Mouse (Mus musculus): ENCODE measurements at regions not wholly inside any gene's neighbourhood (a gene's known extent, or its start where the extent isn't known, plus 50 kb on each side); places are given as distances from the start of the nearest gene placed in this dataset.
A peak's percentile ranks its signal among the peaks of the same experiment; 100 is the strongest.

GRCm38 (mm10) chr14:58356824-58357223, 286.5 kb downstream of the Fgf9 start:
- ATAC-seq (replicated peaks; ENCODE audit: low FRiP score, low read depth) (no peak), DNase-seq (ENCODE audit: low spot score) (no peak)
- H3K27me3 ChIP-seq (ENCODE audit: insufficient read depth, low read length): no peaks in the 10 kb centered on the region
- H3K27ac ChIP-seq: no peak overlapping the region
- 92% methylated on average over 2 of the region's 2 CpGs for WGBS
- no peak overlapping the region for H3K9ac ChIP-seq (ENCODE audit: low read depth, low read length)
- H3K4me1 ChIP-seq (replicated peaks; ENCODE audit: insufficient read depth, low read length): no peaks in the 10 kb centered on the region
- H3K4me3 ChIP-seq (replicated peaks; ENCODE audit: low read depth, low read length): no peak overlapping the region
- no peaks in the 10 kb centered on the region for H3K9me3 ChIP-seq (replicated peaks; ENCODE audit: low read length)
- H3K36me3 ChIP-seq (ENCODE audit: insufficient read depth, low read length): no peaks in the 10 kb centered on the region
- H3K4me2 ChIP-seq (ENCODE audit: low read length): no peak overlapping the region
- TF ChIP-seq CTCF (IDR thresholded peaks at IDR 0.05; ENCODE audit: low read depth): no peak

GRCm38 (mm10) chr14:58352986-58353385, 282.6 kb downstream of the Fgf9 start:
- DNase-seq (ENCODE audit: low spot score) (no peak), ATAC-seq (replicated peaks; ENCODE audit: low FRiP score, low read depth) (no peak)
- no peak overlapping the region for H3K4me3 ChIP-seq (replicated peaks; ENCODE audit: low read depth, low read length)
- no peaks in the 10 kb centered on the region for H3K27me3 ChIP-seq (ENCODE audit: insufficient read depth, low read length)
- H3K27ac ChIP-seq: no peak overlapping the region
- H3K36me3 ChIP-seq (ENCODE audit: insufficient read depth, low read length): no peaks in the 10 kb centered on the region
- H3K4me2 ChIP-seq (ENCODE audit: low read length): no peak overlapping the region
- no peak overlapping the region for H3K9ac ChIP-seq (ENCODE audit: low read depth, low read length)
- H3K9me3 ChIP-seq (replicated peaks; ENCODE audit: low read length): no peaks in the 10 kb centered on the region
- TF ChIP-seq CTCF (IDR thresholded peaks at IDR 0.05; ENCODE audit: low read depth): no peak
- H3K4me1 ChIP-seq (replicated peaks; ENCODE audit: insufficient read depth, low read length): no peaks in the 10 kb centered on the region

- H3K36me3 ChIP-seq (ENCODE audit: insufficient read depth, low read length): no peaks in the 10 kb centered on the region
- DNase-seq (ENCODE audit: low spot score): no peak
- no peak overlapping the region for H3K4me2 ChIP-seq (ENCODE audit: low read length)
- 89% methylated on average over 14 of the region's 14 CpGs for WGBS
- no peak overlapping the region for H3K9ac ChIP-seq (ENCODE audit: low read depth, low read length)
- H3K9me3 ChIP-seq (replicated peaks; ENCODE audit: low read length): no peaks in the 10 kb centered on the region
- H3K27ac ChIP-seq: no peak overlapping the region
- no peak for TF ChIP-seq CTCF (IDR thresholded peaks at IDR 0.05; ENCODE audit: low read depth)
- no peaks in the 10 kb centered on the region for H3K27me3 ChIP-seq (ENCODE audit: insufficient read depth, low read length)
- H3K4me1 ChIP-seq (replicated peaks; ENCODE audit: insufficient read depth, low read length): no peaks in the 10 kb centered on the region
- no peak overlapping the region for H3K4me3 ChIP-seq (replicated peaks; ENCODE audit: low read depth, low read length)
- ATAC-seq (replicated peaks; ENCODE audit: low FRiP score, low read depth): no peak
Observed at GRCm38 (mm10) chr14:58336148-58336547, 265.8 kb downstream of the Fgf9 start.

DNA sequence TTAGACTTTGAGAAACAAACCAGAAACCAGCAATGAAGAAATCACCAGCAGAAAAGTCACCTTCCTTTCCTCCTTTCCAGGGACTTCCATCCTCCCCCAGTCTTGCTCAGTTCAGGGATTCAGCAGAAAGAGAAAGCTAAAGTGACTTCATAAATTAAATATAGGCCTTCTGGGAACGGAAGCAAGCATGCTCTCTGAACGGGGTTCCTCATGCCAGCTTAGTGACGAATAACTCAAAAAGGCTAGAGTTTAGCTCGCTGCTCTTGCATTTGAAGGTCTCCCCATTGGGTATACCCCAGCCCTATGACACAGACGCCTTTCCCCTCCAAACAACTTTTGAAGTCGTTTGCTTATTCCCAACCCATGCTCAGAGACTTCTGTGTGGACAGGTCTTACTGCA, 252.8 kb downstream of the Fgf9 start:
- Histone ChIP-seq H3K9me3 (replicated peaks; ENCODE audit: low read length) (no peaks in the 10 kb centered on the region), H3K36me3 (ENCODE audit: insufficient read depth, low read length) (no peaks in the 10 kb centered on the region), H3K27ac (no peak overlapping the region), H3K9ac (ENCODE audit: low read depth, low read length) (no peak overlapping the region), H3K4me2 (ENCODE audit: low read length) (no peak overlapping the region), H3K4me3 (replicated peaks; ENCODE audit: low read depth, low read length) (no peak overlapping the region), H3K4me1 (replicated peaks; ENCODE audit: insufficient read depth, low read length) (no peaks in the 10 kb centered on the region), H3K27me3 (ENCODE audit: insufficient read depth, low read length) (no peaks in the 10 kb centered on the region)
- no peak for TF ChIP-seq CTCF (IDR thresholded peaks at IDR 0.05; ENCODE audit: low read depth)
- ATAC-seq (replicated peaks; ENCODE audit: low FRiP score, low read depth): no peak
- WGBS: 64% methylated on average over 6 of the region's 6 CpGs
- DNase-seq (ENCODE audit: low spot score): peak; percentile 10

- ATAC-seq (replicated peaks; ENCODE audit: low FRiP score, low read depth) (no peak), DNase-seq (ENCODE audit: low spot score) (peak; percentile 26)
- WGBS: 68% methylated on average over 4 of the region's 4 CpGs
- Histone ChIP-seq H3K4me3 (replicated peaks; ENCODE audit: low read depth, low read length) (no peak overlapping the region), H3K9me3 (replicated peaks; ENCODE audit: low read length) (no peaks in the 10 kb centered on the region), H3K27me3 (ENCODE audit: insufficient read depth, low read length) (no peaks in the 10 kb centered on the region), H3K27ac (no peak overlapping the region), H3K4me2 (ENCODE audit: low read length) (no peak overlapping the region), H3K9ac (ENCODE audit: low read depth, low read length) (no peak overlapping the region), H3K4me1 (replicated peaks; ENCODE audit: insufficient read depth, low read length) (0 out of 2 replicates have a peak, but pooled peaks cover 2% of the 10 kb centered on the region), H3K36me3 (ENCODE audit: insufficient read depth, low read length) (no peaks in the 10 kb centered on the region)
- TF ChIP-seq CTCF (IDR thresholded peaks at IDR 0.05; ENCODE audit: low read depth): no peak
Observed at GRCm38 (mm10) chr14:58322461-58322860, 252.1 kb downstream of the Fgf9 start.

DNA sequence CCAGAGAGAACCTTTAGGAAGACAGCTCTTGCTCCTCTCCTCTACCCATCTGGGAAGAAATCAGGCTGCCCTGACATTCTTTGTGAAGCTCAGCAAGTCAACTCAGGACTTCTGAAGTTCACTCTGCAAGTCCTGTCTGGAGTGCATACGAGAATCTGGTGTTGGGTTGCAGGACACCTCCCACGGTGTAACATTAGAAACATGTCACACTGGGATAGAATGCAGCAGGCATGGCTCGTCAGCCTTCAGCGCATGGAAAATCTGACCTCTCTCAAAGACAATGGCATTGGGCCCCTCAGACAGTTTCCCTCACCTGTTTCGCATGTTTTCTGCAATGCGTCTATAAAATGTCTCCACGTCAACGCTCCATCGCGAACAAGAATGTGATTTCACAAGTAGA, 251.5 kb downstream of the Fgf9 start:
- Histone ChIP-seq H3K9ac (ENCODE audit: low read depth, low read length) (no peak overlapping the region), H3K4me1 (replicated peaks; ENCODE audit: insufficient read depth, low read length) (0 out of 2 replicates have a peak, but pooled peaks cover 4% of the 10 kb centered on the region), H3K4me3 (replicated peaks; ENCODE audit: low read depth, low read length) (no peak overlapping the region), H3K36me3 (ENCODE audit: insufficient read depth, low read length) (no peaks in the 10 kb centered on the region), H3K9me3 (replicated peaks; ENCODE audit: low read length) (no peaks in the 10 kb centered on the region), H3K4me2 (ENCODE audit: low read length) (no peak overlapping the region), H3K27me3 (ENCODE audit: insufficient read depth, low read length) (no peaks in the 10 kb centered on the region), H3K27ac (no peak overlapping the region)
- TF ChIP-seq CTCF (IDR thresholded peaks at IDR 0.05; ENCODE audit: low read depth): no peak
- WGBS: 56% methylated on average over 10 of the region's 10 CpGs
- ATAC-seq (replicated peaks; ENCODE audit: low FRiP score, low read depth) (no peak), DNase-seq (ENCODE audit: low spot score) (peak; percentile 53)

- Histone ChIP-seq H3K4me2 (ENCODE audit: low read length) (no peak overlapping the region), H3K9ac (ENCODE audit: low read depth, low read length) (no peak overlapping the region), H3K27ac (no peak overlapping the region), H3K9me3 (replicated peaks; ENCODE audit: low read length) (no peaks in the 10 kb centered on the region), H3K4me1 (replicated peaks; ENCODE audit: insufficient read depth, low read length) (0 out of 2 replicates have a peak, but pooled peaks cover 4% of the 10 kb centered on the region), H3K36me3 (ENCODE audit: insufficient read depth, low read length) (no peaks in the 10 kb centered on the region), H3K4me3 (replicated peaks; ENCODE audit: low read depth, low read length) (no peak overlapping the region), H3K27me3 (ENCODE audit: insufficient read depth, low read length) (no peaks in the 10 kb centered on the region)
- 74% methylated on average over 5 of the region's 5 CpGs for WGBS
- DNase-seq (ENCODE audit: low spot score) (peak; percentile 3), ATAC-seq (replicated peaks; ENCODE audit: low FRiP score, low read depth) (no peak)
- no peak for TF ChIP-seq CTCF (IDR thresholded peaks at IDR 0.05; ENCODE audit: low read depth)
Observed at GRCm38 (mm10) chr14:58321234-58321633, 250.9 kb downstream of the Fgf9 start.

Measured in kidney, postnatal 0 days (tissue).